Mouse (Mus musculus): ENCODE data around the gene Ppp1r12c. TPM values are rescaled to one million over a fixed set of nuclear protein-coding genes. Genes with fewer than 3 reads are reported as not detected.

Gene Ppp1r12c
- polyA plus RNA-seq, 1 experiment from 2014 or later, result 43.8 TPM

- H3K9me3 ChIP-seq, result no peaks in the 10 kb centered on the region
- ATAC-seq (ENCODE audit: low FRiP score, low read depth), result no peak
- peaks cover 37% of the 10 kb centered on the region for H3K4me1 ChIP-seq
- H3K27ac ChIP-seq, result 0 out of 2 replicates have a peak overlapping the region, but pooled peaks have one; percentile 6
- H3K36me3 ChIP-seq, result peaks cover 37% of the 10 kb centered on the region
- H3K4me3 ChIP-seq, result peak overlapping the region; percentile 86
- no peaks in the 10 kb centered on the region for H3K27me3 ChIP-seq
- 81% methylated on average over 4 of the region's 4 CpGs for WGBS
- H3K9ac ChIP-seq, result peak overlapping the region; percentile 59
- H3K4me2 ChIP-seq (replicated peaks), result peak overlapping the region; percentile 91
Measured at GRCm38 (mm10) chr7:4499034-4499433, 2.4 kb downstream of the Ppp1r12c start.

GRCm38 (mm10) chr7:4498251-4498650, 3.2 kb downstream of the Ppp1r12c start:
- Histone ChIP-seq H3K36me3 (peaks cover 45% of the 10 kb centered on the region), H3K27ac (no peak overlapping the region; the same call in 1 of the 2 replicates), H3K4me1 (peaks cover 38% of the 10 kb centered on the region), H3K4me3 (peak overlapping the region; percentile 86; the same call in 1 of the 2 replicates), H3K9ac (peak overlapping the region; percentile 59), H3K27me3 (no peaks in the 10 kb centered on the region), H3K4me2 (replicated peaks) (peak overlapping the region; percentile 91), H3K9me3 (no peaks in the 10 kb centered on the region)
- 28% methylated on average over 9 of the region's 9 CpGs for WGBS
- no peak for ATAC-seq (ENCODE audit: low FRiP score, low read depth)

DNA sequence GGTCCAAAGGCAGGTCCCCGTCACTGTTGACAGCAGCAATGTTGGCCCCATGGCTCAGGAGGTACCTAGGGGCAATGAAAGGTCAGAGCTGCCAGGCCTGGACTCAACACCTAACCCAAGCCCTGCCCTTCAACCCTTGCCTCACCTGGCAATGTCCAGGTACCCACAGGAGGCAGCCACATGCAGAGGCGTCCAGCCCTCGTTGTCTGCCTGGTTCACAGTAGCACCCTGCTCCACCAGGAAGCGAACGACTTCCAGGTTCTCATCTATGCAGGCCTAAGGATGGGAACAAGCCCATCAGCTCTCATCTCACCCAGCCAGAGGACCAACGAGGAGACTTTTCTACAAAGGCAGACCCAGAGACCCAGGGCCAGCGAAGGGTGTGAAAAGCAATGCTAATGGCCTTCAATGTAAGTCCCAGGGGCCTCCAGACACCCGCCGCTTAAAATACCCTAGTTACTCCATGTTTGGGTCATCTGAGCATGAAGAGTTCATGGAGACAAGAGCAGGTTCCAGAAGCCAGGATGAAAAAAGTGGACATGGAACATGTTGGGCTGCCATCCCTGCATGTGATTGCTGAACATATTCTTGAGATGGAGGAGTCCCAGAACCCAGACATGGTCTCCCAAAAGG, 4.1 kb downstream of the Ppp1r12c start:
- Histone ChIP-seq H3K4me3 (no peak overlapping the region), H3K36me3 (peaks cover 54% of the 10 kb centered on the region), H3K9ac (no peak overlapping the region), H3K27ac (no peak overlapping the region), H3K4me2 (replicated peaks) (0 out of 2 replicates have a peak overlapping the region, but pooled peaks have one; percentile 91), H3K4me1 (peaks cover 47% of the 10 kb centered on the region), H3K9me3 (no peaks in the 10 kb centered on the region), H3K27me3 (no peaks in the 10 kb centered on the region)
- ATAC-seq (ENCODE audit: low FRiP score, low read depth), result no peak
- WGBS, result 94% methylated on average over 9 of the region's 9 CpGs

GRCm38 (mm10) chr7:4496468-4496867, 5.0 kb downstream of the Ppp1r12c start:
- H3K27me3 ChIP-seq, result no peaks in the 10 kb centered on the region
- WGBS, result 94% methylated on average over 3 of the region's 3 CpGs
- peaks cover 61% of the 10 kb centered on the region for H3K36me3 ChIP-seq
- no peak for ATAC-seq (ENCODE audit: low FRiP score, low read depth)
- peaks cover 50% of the 10 kb centered on the region for H3K4me1 ChIP-seq
- H3K4me2 ChIP-seq (replicated peaks), result no peak overlapping the region
- no peak overlapping the region for H3K27ac ChIP-seq
- H3K4me3 ChIP-seq, result no peak overlapping the region
- no peak overlapping the region for H3K9ac ChIP-seq
- H3K9me3 ChIP-seq, result no peaks in the 10 kb centered on the region

DNA sequence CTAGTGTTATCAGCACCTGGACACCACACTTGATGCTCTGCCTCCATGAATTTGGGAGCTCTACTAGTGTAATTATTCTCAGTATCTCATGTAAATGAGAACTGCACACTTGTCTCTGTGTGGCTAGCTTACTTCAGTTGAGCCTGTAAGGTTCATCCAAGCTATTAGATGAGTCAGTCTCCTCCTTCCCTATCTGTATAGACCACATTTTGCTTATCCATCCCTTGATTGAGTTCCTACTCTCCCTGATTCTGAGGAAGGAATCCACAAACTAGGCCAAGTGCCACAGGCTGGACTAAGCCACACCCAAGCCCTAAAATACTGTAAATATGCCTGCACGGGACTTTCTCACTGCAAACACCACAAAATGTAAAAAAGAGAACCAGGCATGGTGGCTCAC, 7.5 kb downstream of the Ppp1r12c start:
- WGBS, result 68% methylated on average over 1 of the region's 1 CpGs
- no peak for ATAC-seq (ENCODE audit: low FRiP score, low read depth)
- no peaks in the 10 kb centered on the region for H3K27me3 ChIP-seq
- peaks cover 31% of the 10 kb centered on the region for H3K4me1 ChIP-seq
- no peak overlapping the region for H3K9ac ChIP-seq
- no peaks in the 10 kb centered on the region for H3K9me3 ChIP-seq
- peaks cover 75% of the 10 kb centered on the region for H3K36me3 ChIP-seq
- H3K4me2 ChIP-seq (replicated peaks), result no peak overlapping the region
- H3K4me3 ChIP-seq, result no peak overlapping the region
- H3K27ac ChIP-seq, result no peak overlapping the region

DNA sequence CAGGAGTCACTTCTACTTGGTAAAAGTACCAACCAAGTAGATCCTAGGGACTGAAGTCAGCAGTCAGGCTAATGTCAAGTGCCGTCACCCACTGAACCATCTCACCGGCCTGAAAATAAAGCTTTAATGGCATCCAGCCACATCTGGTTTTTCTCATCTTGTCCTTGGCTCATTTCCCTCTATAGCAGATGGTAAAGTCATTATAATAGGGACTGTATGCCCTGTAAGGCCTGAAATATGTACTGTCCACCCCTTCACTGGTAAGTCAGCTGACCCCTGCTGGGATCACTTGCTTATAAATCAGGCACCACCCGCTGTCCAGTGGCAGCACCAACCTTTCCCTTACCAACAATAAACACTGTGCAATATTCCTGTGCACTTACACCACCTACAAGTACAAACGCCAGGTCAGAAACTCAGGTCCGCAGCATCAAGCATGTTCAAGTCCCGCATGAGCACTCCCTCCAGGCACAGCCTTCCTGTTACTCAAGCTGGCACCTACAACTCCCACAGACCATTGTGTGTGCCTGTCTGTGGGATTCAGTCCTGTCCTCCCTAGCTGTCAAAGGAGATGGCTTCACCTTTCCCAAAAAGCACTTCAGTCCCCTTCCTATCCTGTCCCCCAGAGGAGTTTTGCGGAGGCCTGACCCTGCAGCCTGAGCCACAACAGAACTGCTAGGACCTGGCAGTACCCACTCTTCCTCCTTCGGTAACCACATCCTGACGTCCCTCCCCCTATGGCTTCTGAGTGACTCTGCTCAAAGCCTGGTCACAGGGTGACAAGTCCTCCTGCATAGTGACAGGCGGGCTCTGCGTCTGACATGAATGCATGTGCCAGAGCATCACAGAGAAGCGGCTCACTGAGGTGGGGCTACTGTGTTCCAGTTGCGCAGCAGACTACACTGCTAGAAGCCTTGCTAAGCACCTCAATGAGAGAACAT, 8.9 kb downstream of the Ppp1r12c start:
- peaks cover 85% of the 10 kb centered on the region for H3K36me3 ChIP-seq
- H3K4me2 ChIP-seq (replicated peaks), result no peak overlapping the region
- 73% methylated on average over 13 of the region's 13 CpGs for WGBS
- peak; percentile 30; the same call in 1 of the 2 replicates for ATAC-seq (ENCODE audit: low FRiP score, low read depth)
- no peaks in the 10 kb centered on the region for H3K9me3 ChIP-seq
- peaks cover 16% of the 10 kb centered on the region for H3K4me1 ChIP-seq
- H3K27me3 ChIP-seq, result no peaks in the 10 kb centered on the region
- H3K9ac ChIP-seq, result peak overlapping the region; percentile 25; the same call in 1 of the 2 replicates
- no peak overlapping the region; the same call in 1 of the 2 replicates for H3K27ac ChIP-seq
- H3K4me3 ChIP-seq, result no peak overlapping the region

DNA sequence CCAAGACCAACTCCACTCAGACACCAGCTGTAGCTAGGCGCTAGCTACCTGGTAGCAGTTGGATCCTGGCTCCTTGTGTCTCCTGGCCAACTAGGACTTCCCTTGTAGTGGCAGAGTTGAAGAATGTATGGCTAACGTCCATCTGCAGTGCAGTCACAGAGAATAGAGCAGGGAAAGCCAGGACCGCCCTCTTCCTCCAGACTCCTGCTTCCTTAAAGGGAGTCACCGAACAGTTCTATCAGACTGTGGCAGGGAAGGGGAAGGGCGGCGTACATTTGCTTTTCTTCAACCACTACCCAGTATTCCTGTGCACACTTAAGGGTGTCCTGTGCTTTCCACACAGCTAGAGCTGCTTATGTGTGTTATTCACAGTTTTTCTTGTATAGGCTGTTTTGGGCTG, 10.2 kb downstream of the Ppp1r12c start:
- H3K4me1 ChIP-seq, result peaks cover 13% of the 10 kb centered on the region
- no peak overlapping the region for H3K9ac ChIP-seq
- no peaks in the 10 kb centered on the region for H3K27me3 ChIP-seq
- no peak overlapping the region for H3K4me2 ChIP-seq (replicated peaks)
- no peaks in the 10 kb centered on the region for H3K9me3 ChIP-seq
- 88% methylated on average over 6 of the region's 6 CpGs for WGBS
- peaks cover 85% of the 10 kb centered on the region for H3K36me3 ChIP-seq
- no peak for ATAC-seq (ENCODE audit: low FRiP score, low read depth)
- no peak overlapping the region for H3K4me3 ChIP-seq
- H3K27ac ChIP-seq, result no peak overlapping the region

DNA sequence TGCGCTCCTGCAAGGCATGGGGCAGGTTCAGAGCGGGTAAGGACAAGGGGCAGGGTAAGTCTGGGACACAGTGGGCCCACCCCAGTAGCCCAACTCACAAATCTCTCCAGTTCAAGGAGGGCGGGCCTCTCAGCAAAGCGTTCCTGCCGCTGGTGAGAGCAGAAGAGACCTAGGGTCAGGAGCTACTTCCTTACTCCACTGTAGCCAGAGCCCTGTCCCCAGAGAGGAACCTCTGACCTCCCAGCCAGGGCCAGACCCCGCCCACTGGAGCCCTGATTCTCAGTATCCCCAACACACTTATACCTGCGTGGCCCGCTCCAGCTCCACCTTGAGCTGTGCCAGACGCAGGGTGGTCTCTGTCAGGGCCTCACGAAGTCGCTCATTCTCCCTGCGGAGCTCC, 19.2 kb downstream of the Ppp1r12c start:
- H3K4me3 ChIP-seq, result no peak overlapping the region
- no peaks in the 10 kb centered on the region for H3K9me3 ChIP-seq
- no peak overlapping the region for H3K4me2 ChIP-seq (replicated peaks)
- WGBS, result 85% methylated on average over 12 of the region's 12 CpGs
- peaks cover 17% of the 10 kb centered on the region for H3K4me1 ChIP-seq
- H3K9ac ChIP-seq, result no peak overlapping the region
- H3K36me3 ChIP-seq, result peaks cover 68% of the 10 kb centered on the region
- H3K27me3 ChIP-seq, result no peaks in the 10 kb centered on the region
- ATAC-seq (ENCODE audit: low FRiP score, low read depth), result no peak
- no peak overlapping the region for H3K27ac ChIP-seq

DNA sequence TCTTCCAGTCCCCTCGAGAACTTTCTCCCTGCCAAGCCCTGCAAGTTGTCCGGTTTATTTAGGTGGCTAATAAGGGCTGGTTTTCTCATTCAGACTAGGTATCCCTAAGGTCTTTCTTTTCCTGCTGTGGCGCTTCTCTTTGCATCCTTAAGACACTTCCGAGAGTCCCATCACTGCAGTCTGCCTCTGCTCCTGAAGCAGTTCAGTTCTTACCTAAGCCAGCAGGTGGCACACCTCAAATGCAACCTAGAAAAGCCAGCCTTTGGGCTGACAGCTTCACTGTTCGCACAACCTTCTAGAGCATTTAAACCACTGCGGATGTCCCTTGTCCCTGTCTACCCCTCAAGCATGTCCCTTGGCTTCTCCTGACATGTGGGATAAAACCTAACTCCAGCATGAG, 21.8 kb downstream of the Ppp1r12c start:
- Histone ChIP-seq H3K36me3 (peaks cover 43% of the 10 kb centered on the region), H3K4me3 (0 out of 2 replicates have a peak overlapping the region, but pooled peaks have one; percentile 54), H3K4me1 (peaks cover 19% of the 10 kb centered on the region), H3K27ac (no peak overlapping the region), H3K27me3 (peaks cover 19% of the 10 kb centered on the region), H3K4me2 (replicated peaks) (peak overlapping the region; percentile 86), H3K9ac (no peak overlapping the region), H3K9me3 (no peaks in the 10 kb centered on the region)
- no peak for ATAC-seq (ENCODE audit: low FRiP score, low read depth)
- 21% methylated on average over 6 of the region's 6 CpGs for WGBS

DNA sequence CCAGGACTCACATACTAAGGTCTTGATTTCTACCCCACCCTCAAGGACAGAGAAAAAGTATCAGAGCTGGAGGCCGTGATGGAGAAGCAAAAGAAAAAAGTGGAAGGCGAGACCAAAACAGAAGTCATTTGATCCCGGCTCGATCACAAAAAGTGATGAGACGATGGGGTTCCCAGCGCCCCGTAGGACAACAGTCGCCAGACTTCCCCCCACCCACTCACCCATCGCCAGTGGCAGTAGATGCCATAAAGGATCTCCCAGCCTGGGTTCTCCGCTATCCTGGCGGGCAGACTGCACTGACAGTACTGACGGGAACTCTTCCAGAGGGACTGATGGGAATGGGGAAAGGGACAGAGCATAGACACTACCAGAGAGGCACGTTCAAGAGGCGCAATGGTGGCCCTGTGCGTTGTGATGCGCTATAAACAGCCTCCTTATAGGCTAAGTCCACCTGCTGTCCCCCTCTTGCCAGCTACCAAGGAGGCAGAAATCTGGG, 22.6 kb downstream of the Ppp1r12c start:
- peak overlapping the region; percentile 54 for H3K4me3 ChIP-seq
- WGBS, result 2% methylated on average over 16 of the region's 16 CpGs
- peak overlapping the region; percentile 86 for H3K4me2 ChIP-seq (replicated peaks)
- H3K27me3 ChIP-seq, result peaks cover 28% of the 10 kb centered on the region
- H3K27ac ChIP-seq, result peak overlapping the region; percentile 86
- peak; percentile 10; the same call in 1 of the 2 replicates for ATAC-seq (ENCODE audit: low FRiP score, low read depth)
- H3K4me1 ChIP-seq, result peaks cover 22% of the 10 kb centered on the region
- H3K36me3 ChIP-seq, result peaks cover 35% of the 10 kb centered on the region
- peak overlapping the region; percentile 71 for H3K9ac ChIP-seq
- no peaks in the 10 kb centered on the region for H3K9me3 ChIP-seq

GRCm38 (mm10) chr7:4478021-4478795, 23.3 kb downstream of the Ppp1r12c start:
- peak overlapping the region; percentile 54 for H3K4me3 ChIP-seq
- peak; percentile 97 for ATAC-seq (ENCODE audit: low FRiP score, low read depth)
- H3K4me1 ChIP-seq, result peaks cover 22% of the 10 kb centered on the region
- peaks cover 28% of the 10 kb centered on the region for H3K36me3 ChIP-seq
- H3K27me3 ChIP-seq, result peaks cover 34% of the 10 kb centered on the region
- peak overlapping the region; percentile 96 for H3K27ac ChIP-seq
- H3K4me2 ChIP-seq (replicated peaks), result peak overlapping the region; percentile 86
- under 1% methylated on average over 39 of the region's 39 CpGs for WGBS
- no peaks in the 10 kb centered on the region for H3K9me3 ChIP-seq
- H3K9ac ChIP-seq, result peak overlapping the region; percentile 71
